Mouse (Mus musculus) R1 (cell line): ENCODE data around the gene Sfxn2.

Source experiments
- DNase-seq: peaks from one replicate; pipeline ENCODE4 v3.0.0-alpha.2; 2018; ENCODE audit warnings: low read depth, low spot score

The Sfxn2 gene

DNA sequence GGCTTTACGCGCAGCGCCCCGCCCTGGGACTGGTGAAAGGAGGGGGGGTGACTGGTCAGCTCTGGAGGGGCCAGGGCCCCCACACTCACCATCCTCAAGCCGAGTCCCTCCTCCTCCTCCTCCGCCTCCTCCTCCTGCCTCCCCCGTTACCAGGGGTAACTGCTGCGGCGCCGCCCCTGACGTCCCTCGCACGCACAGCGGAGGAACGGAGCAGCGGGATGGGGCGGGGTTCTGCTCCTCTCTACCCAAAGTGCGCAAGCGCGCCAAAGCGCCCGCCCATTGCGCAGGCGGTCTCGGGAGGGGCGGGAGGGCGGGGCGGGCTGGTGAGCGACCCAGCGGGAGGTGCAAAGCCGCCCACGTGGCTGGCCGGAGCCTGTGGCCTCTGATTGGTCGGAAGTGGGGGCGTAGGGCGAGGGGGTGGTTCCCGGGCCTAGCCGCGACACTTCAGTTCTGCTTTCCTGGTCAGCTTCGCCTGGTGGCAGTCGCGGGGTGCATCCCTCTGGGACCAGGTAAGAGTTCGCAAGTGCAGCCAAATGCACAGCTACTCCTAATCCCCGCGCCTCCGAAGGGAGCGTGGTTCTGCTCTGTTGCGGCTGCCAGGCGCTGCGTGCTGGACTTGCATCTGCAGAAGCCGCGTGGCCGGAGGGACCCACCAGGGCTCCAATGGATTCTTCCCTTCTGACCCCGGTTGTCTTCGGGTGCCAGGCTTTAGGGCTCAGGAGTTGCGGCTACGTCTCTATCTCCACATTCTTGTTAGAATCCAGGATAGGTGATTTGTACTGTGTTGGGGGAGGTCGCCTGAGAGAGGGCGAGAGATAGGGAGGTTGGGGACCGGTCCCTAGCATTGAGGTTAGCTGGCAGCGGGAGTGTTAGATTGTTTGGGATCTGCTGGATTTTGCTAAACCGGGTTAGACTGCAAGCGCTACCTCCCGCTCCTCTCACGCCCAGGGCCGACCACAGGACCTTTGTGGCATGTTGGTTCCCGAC is at the start of gene Sfxn2, which contains the start of gene Arl3:
Sfxn2 (plus strand) TSS at position 415 of the 987 bp plus-strand sequence.
Arl3 (minus strand) TSS at position 248 of the 987 bp plus-strand sequence.
- peak; percentile 97 for DNase-seq

- DNase-seq: peak; percentile 81
Measured at GRCm38 (mm10) chr19:46523480-46524151, 49.5 kb upstream of the Sfxn2 start.

- peak; percentile 45 for DNase-seq
Measured at GRCm38 (mm10) chr19:46524152-46524544, 49.0 kb upstream of the Sfxn2 start.

DNA sequence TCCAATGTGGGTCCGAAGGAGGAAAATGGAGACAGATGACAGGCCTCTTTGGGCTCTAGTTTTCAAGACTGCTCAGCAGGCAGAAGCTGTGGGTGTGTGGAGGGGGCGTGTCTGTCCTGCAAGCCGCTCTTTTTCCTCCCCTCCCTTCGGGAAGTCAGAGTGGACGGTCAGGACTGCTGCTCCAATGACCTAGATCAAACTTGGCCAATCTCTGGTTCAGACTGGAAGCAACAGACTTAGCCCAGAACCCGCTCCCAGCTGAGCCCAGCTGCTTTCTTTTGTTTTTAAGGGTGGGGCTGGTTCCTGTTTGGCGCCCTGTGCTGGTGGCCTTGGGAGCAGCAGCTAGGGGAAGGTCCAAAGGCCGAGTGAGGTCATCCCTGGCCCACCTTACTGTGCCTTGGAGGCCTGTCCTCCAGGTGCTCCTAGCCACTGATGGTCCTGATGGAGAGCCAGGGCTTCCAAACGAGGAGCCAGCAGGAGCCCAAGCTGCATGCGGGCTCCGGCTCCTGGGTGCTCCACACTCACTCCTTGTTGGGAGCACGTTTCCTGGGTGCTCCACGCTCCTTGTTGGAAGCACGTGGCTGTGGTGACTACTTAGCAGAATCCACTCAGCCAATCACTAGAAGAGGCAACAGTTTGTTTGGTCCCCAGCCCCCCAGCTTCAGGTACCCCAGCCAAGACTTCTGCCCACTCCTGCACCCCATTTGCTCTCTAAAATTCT is 48.4 kb upstream of the Sfxn2 start:
- DNase-seq: peak; percentile 90

DNA sequence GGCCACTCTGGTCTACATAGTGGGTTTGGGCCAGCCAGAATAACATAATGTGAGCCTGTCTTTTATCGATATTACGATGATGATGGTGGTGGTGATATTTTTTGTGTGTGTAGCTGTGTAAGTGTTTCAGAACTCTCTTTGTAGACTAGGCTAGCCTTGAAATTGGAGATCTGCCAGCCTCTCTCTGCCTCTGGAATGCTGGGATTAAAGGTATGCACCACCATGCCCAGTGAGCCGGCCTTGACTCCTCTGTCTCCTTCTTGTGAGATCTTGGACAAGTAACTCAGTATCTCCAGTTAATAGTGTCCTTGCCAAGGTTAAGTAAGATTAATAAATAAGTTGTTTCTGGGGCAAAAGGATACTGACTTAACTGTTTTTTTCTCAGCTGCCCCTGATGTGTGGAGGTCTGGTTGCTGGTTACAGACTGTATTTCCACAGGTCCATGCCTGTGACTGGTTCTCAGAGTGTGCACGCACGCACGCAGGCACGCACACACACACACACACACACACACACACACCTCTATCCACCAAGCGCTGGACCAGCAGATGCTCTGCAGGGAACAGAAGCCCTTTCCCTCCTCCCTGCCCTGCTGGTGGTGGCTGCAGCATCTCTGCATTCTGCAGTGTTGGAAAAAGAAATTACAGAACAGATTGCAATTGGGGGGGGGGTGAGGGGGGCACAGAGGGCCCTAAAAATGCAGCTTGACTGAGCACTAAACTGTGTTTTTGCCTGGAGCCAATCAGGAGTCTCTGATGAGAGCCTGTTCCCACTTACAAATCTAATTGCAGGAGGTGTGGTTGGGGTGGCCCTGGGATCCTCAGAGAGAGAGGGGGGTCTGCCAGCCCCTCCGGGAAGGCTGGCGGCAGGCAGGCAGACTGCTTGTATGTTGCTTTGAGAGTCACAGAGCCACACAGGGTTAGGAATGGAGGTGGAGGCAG is 47.2 kb upstream of the Sfxn2 start:
- DNase-seq: no peak

DNA sequence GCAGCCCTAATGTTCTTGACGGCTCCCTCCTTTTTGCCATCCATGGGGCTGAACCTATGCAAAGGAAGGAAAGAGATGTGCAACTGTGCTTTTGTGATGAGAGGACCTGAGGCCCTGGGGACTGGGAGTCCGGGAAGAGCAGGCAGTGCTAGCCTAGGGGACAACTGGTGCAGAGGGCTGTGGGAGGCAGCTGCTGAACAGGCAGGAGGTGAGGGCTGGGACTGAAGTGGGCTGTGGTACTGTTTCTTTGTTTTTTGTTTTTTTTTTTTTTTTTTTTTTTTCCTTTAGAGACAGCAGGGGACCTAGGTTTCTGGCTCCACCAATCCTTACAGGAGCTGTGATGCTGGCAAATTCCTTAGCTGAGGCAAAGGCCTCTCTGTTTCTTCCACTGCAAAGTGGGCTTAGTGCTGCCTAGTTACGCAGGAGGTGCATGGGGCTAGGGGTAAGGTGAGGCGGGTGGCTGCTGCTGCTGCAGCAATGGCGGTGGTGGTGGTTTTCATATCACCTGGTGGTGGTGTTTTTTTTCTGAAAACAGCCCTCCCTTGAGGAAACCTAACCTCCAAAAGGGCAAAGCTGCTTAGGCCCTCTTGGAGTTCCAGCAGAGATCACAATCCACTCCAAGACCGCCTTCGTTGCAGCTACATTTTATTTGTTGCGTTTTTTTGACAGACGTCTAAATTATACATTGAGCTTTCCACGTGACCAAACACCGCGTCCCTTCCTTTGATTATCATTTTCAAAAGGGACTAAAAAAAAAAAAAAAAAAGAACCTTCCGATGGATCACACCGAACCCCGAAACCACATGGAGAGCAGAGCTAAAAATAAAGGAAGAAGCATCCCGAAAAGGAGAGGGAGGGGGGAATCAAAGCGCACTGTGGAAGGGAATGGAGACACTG is 45.3 kb upstream of the Sfxn2 start:
- peak; percentile 69 for DNase-seq

DNA sequence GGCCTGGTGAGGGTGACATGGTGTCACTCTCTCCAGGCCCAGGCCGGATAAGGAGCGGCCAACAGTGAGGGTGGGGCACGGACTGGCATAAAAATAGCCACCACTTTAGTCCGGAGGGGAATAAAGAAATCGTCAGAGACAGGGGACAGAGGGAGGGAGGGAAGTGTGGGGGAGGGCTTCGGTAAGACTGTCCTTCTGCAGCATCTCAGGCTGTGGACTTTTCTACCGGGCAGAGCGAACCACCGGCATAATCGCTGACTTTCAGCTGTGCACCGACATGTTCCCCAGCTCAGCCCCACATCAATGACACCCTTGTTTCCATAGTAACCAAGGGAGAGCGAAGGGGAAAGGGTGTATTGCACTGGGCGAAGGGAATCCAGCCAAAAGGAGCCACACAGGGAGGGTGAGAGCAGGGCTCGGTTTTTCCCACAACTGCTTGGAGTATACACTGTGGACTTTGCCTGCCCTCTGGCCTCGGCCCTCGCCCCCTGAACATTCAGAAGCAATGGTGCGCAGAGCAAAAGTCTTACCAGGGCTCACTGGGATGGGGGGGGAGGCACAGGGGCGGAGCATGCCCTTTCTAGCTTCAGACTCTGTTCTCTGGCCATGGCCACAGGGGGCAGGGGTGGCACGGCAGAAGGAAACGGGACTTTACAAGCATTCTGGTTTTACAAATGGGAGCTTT is 44.5 kb upstream of the Sfxn2 start:
- peak; percentile 79 for DNase-seq

GRCm38 (mm10) chr19:46529601-46530448 is 43.3 kb upstream of the Sfxn2 start:
- DNase-seq: peak; percentile 57

DNA sequence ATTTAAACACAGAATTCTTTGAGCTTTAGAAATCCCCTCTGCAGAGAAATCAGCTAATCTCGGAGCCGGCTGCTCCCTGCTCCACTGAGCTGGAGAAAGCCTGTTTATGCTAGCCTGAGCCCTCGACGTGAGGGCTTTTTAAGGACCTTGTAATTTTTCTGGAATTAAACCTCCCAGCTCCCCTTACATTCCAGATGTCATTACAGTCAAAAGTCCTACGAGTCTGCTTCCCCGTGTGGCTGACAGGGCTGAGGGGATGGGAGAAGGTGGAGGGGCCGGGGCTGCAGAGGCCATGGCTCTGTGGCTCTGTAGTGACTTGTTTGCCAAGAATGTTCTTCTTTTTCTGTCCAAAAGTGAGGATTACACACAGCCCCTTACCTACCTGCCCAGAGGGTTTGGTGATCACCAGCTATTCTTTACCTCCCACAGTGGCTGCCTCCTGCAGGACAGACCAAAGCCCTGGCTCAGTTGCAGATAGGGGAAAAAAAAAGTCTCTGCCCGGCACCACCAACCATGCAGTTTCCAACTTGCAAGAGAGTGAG is 42.6 kb upstream of the Sfxn2 start:
- DNase-seq: no peak

DNA sequence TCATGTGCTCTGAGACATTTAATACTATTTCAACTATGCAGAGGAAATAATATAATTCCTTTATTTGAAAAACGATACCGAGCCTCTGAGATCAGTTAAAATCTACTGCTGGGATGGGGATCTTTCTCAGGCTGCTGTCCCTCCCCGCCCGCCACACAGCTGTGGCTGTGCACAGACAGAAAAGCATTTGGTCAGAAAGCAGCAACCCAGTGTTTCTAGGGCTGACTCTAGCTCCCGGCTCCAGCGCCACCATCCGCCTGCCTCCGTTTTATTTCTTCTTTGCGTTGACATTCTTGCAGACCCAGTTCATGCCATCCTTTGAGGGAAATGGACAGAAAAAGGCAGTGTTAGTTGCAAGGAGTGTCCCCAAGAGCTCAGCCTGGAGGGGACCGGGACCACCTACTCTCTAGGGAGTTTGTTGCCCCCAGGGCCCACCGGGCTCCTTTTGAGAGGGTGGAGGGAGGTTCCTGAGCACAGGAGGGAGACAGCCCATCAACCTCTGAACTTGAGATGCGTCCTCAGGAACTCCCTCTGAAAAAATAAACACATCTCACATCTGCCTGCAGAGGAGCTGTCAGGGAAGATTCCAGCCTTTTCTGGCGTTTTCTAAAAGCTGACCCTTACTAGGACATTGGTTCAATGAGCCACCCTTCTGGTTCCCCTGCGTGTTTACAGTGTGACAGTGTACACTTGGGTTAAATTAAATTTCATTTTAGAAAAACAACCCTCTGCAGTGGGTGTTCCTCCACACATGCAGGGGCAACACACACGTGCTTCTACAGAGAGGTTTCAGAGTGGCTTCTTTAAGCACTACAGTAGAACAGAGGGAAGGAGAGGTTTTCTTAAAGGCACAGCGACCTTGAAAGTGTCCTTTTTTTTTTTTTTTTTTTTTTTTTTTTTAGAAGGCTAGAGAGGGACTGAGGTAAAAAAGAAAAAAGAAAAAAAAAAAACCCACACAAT is 41.8 kb upstream of the Sfxn2 start:
- no peak for DNase-seq

DNA sequence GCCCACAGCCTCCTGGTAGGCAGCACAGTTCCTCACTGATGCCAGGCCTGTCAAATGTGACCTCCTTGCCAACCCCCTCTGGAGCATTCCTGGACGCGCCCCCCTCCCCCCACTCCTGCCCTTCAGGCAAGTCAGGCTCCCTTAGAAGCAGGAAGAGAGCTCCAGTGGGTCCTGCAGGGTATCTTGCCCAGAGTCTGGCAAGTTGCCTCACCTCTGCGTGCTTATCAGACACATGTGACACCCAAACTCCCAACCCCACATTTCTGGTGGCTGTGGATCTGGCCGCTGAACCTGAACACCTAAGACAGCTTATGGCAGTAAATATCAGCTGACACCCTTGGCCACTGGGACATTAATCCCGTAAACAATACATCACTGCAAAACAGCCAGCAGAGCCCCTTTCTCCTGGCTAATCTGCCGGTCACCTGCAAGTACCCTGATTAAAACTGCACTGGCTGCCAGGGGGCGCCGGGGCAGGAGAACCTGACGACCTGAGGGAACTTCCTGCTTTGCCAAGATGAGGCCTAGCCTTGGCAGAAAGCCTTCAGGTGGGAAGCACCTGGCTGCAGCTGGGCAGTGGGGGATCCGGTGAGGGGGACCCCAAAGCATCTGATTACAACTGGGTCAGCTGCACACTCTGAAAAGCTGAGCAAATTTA is 41.0 kb upstream of the Sfxn2 start:
- DNase-seq: no peak

DNA sequence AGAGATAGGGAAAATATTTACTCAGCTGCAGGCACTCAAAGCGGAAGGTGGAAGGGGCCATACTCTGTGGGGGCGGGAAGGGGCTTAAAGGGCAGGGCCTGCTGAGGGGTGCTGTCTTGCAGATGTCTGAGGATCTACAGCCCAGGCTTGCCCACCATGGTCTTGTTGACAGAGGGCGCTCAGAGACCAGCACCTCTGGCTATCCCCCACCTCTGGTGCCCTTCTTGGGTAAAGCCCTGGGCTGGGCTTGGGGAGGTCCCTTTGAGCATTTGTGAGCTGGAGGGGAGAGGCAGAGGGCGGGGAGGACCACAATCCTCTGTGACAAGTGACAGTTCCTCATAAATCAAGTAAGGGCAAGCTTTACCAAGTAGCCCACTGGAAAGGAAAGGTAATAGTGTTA is 40.1 kb upstream of the Sfxn2 start:
- no peak for DNase-seq

DNA sequence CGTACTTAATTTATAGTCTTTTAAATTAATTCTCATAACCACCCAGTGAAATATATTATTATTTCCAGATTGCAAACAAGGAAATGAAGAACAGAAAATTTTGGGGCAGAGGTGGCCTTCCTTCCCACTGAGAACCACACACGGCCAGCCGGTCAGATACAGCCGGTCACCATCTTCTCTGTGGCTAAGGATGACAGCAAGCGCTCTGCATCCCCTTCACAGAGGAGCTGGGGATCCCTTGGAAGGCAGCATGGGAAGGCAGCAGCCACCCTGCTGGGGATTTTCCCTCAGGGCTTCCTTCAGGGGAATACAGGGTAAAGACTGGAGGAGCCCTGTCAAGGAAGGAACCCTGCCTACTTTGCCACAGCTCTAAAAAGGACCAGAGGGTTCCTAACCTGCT is 39.6 kb upstream of the Sfxn2 start:
- no peak for DNase-seq

- no peak for DNase-seq
Measured at GRCm38 (mm10) chr19:46534542-46535098, 38.5 kb upstream of the Sfxn2 start.

GRCm38 (mm10) chr19:46537357-46537756 is 35.8 kb upstream of the Sfxn2 start:
- DNase-seq: no peak

DNA sequence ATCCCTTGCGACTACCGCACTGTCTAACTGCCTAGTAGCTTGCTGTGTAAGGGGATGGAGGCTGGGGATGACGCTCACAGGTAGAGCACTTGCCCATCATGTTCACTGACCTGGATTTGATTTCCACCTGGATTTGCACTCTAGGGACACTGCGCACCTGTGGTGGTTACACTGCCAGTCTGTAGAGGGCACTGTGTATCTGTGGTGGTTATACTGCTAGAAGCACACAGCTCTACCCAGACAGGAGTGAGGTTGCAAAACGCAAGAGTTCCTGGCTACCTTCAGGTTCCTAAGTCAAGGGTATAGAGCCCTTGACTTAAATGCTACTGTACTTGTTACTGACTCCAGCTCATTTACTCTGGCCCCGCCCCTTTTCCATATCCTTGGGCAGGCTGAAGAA is 35.0 kb upstream of the Sfxn2 start:
- DNase-seq: peak; percentile 61
